Mouse (Mus musculus) heart, embryonic 11.5 days (tissue): ENCODE measurements at regions not wholly inside any gene's neighbourhood (a gene's known extent, or its start where the extent isn't known, plus 50 kb on each side); places are given as distances from the start of the nearest gene placed in this dataset.

Experiments used
- ATAC-seq: fragments of 200-750 bp; cut with Nextera tagmentation; replicated peaks from 2 replicates; pipeline ENCODE4 v1.8.0; 2017; ENCODE audit warnings: moderate library complexity; ENCODE audit not compliant: insufficient number of reproducible peaks, low FRiP score, low TSS enrichment
- H3K27ac ChIP-seq: fragments of 300-500 bp; sonication (generic); 2 replicates; pipeline ENCODE4 v1.5.1; 2014; ENCODE audit warnings: mild to moderate bottlenecking, low read depth, low read length
- H3K27me3 ChIP-seq: fragments of 300-500 bp; sonication (generic); 2 replicates; pipeline ENCODE4 v1.6.1; 2014; ENCODE audit warnings: mild to moderate bottlenecking, low read length, mixed read lengths; ENCODE audit not compliant: control insufficient read depth, insufficient read depth
- H3K36me3 ChIP-seq: fragments of 300-500 bp; sonication (generic); 2 replicates; pipeline ENCODE4 v1.6.1; 2014; ENCODE audit warnings: mild to moderate bottlenecking, low read length, moderate library complexity, mixed read lengths; ENCODE audit not compliant: control insufficient read depth, insufficient read depth
- H3K4me1 ChIP-seq: fragments of 300-500 bp; sonication (generic); 2 replicates; pipeline ENCODE4 v1.6.1; 2014; ENCODE audit warnings: low read length; ENCODE audit not compliant: control insufficient read depth, insufficient read depth
- H3K4me2 ChIP-seq: fragments of 300-500 bp; sonication (generic); 2 replicates; pipeline ENCODE4 v1.6.1; 2014; ENCODE audit warnings: mild to moderate bottlenecking, moderate library complexity
- H3K4me3 ChIP-seq: fragments of 300-500 bp; sonication (generic); 2 replicates; pipeline ENCODE4 v1.5.1; 2014; ENCODE audit warnings: low read depth, low read length
- H3K9ac ChIP-seq: fragments of 300-500 bp; sonication (generic); 2 replicates; pipeline ENCODE4 v1.6.1; 2014; ENCODE audit warnings: mild to moderate bottlenecking, low read depth, low read length, moderate library complexity
- H3K9me3 ChIP-seq: fragments of 300-500 bp; sonication (generic); replicated peaks from 2 replicates; pipeline ENCODE4 v1.6.1; 2016; ENCODE audit warnings: low read length; ENCODE audit not compliant: control insufficient read depth
- WGBS: fragments of 180-500 bp; shearing (Covaris S2); extraction: QIAGEN DNeasy Blood & Tissue Kit; methylation state at CpG from one replicate; pipeline ENCODE4 v1.1.7; 2014; ENCODE audit not compliant: insufficient replicate concordance; 5-methylcytosine and 5-hydroxymethylcytosine counted together

GRCm38 (mm10) chr14:106318767-106319166 lies 212.8 kb downstream of the Trim52 start:
- no peaks in the 10 kb centered on the region for H3K36me3 ChIP-seq
- no peak for ATAC-seq
- H3K9ac ChIP-seq = no peak overlapping the region
- no peaks in the 10 kb centered on the region for H3K9me3 ChIP-seq
- WGBS = 8% methylated on average over 5 of the region's 5 CpGs
- no peaks in the 10 kb centered on the region for H3K4me1 ChIP-seq
- H3K4me2 ChIP-seq = no peak overlapping the region
- no peaks in the 10 kb centered on the region for H3K27me3 ChIP-seq
- H3K27ac ChIP-seq = no peak overlapping the region
- no peak overlapping the region for H3K4me3 ChIP-seq

DNA sequence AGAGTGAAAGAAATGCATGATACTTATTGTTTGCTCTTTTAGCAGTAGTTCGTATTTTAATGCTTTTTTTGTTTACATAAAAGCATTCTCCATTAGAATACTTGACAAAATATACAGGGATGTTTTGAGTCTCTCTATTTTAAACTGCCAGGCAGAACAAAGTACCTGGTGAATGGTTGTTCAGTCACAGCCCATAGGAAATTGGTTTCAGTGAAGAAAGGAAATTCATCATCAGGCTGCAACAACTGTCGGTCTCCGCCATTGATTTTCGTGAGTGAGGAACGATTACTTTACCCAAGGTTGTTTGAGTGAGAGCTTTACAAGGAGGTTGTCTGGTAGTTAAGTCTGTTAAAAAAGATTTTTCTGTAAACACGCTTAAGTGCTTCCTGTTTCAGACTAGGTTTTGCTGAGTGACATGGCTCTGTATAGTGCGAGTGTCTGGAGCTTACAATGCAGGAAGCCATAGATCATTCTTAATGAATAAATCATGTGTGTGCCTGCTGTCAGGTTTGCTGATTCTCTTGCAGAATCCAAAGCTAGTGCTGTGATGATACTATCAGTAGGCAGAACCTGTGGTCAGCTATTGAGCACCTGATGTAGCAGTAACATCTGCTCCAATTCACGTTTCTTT lies 221.8 kb downstream of the Trim52 start:
- no peak overlapping the region for H3K4me3 ChIP-seq
- ATAC-seq = no peak
- no peak overlapping the region for H3K27ac ChIP-seq
- H3K4me1 ChIP-seq = no peaks in the 10 kb centered on the region
- WGBS = 64% methylated on average over 8 of the region's 8 CpGs
- no peaks in the 10 kb centered on the region for H3K9me3 ChIP-seq
- no peaks in the 10 kb centered on the region for H3K36me3 ChIP-seq
- no peak overlapping the region for H3K4me2 ChIP-seq
- H3K27me3 ChIP-seq = no peaks in the 10 kb centered on the region
- H3K9ac ChIP-seq = no peak overlapping the region

DNA sequence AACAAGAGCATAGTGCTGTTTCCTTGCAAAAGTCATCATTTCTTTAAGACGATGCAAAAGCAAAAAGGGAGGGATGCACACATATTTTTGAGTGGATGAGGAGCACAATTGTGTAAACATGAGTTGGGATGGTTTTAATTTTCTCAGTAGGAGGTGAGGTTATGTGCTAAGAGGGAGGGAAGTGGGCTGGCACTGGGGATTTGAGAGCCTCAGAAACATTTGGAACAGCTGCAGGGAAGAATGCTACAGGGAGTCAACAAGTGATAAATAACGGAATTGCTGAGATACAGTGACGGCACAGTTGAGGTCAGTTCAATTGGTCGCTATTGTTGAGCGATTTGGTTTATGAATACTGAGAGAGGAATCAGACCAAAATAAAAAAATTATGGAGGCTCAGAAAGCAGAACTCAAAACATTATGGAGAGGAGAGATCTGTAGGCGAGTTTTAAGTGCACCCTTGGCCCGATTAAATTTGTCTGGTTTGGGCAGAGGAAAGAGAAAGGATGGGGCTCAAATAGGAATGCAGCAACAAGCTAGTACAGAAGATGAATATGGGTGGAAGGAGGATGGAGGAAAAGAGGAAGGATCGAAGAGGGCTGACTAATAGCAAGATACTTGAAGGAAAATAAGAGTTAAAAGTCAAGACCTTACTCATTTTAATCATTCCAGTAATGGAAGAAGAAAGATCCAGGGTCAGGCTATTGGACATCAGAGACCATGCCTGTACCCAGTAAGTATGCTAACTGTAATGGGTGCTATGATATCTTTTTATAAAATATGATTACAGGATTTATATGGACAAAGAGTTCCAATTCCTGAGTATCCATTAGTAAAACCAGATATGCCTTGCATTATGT lies 259.0 kb downstream of the Trim52 start:
- Histone ChIP-seq H3K4me3 (no peak overlapping the region), H3K9me3 (no peaks in the 10 kb centered on the region), H3K4me1 (no peaks in the 10 kb centered on the region), H3K36me3 (no peaks in the 10 kb centered on the region), H3K9ac (no peak overlapping the region), H3K27me3 (no peaks in the 10 kb centered on the region), H3K27ac (no peak overlapping the region), H3K4me2 (no peak overlapping the region)
- no peak for ATAC-seq
- 50% methylated on average over 8 of the region's 8 CpGs for WGBS

DNA sequence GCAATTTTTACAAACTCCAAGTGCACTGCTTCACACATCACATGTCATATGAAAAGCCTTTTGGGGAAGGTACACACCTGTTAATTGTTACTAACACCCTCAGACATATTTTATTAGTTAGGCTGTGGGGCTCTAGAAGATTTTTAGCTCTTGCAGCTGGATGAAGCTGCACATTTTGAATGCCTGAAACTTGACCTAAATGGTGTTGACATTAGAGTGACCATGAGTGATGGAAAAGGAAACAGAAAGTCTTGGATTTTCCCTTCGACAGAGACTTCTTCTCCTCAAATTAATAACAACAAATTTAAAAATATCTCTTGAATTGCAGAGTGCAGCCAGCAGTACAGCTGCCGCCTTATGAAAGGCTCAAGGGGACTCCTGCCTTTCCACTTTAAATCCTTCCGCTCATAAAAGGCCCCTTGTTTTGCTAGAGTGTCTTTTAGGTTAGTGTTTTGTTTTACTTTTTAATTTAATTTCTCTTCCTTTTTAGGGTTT lies 259.7 kb downstream of the Trim52 start:
- Histone ChIP-seq H3K4me3 (no peak overlapping the region), H3K27ac (no peak overlapping the region), H3K4me1 (no peaks in the 10 kb centered on the region), H3K4me2 (no peak overlapping the region), H3K9me3 (no peaks in the 10 kb centered on the region), H3K27me3 (no peaks in the 10 kb centered on the region), H3K9ac (no peak overlapping the region), H3K36me3 (no peaks in the 10 kb centered on the region)
- ATAC-seq = no peak
- WGBS = 66% methylated on average over 3 of the region's 3 CpGs

DNA sequence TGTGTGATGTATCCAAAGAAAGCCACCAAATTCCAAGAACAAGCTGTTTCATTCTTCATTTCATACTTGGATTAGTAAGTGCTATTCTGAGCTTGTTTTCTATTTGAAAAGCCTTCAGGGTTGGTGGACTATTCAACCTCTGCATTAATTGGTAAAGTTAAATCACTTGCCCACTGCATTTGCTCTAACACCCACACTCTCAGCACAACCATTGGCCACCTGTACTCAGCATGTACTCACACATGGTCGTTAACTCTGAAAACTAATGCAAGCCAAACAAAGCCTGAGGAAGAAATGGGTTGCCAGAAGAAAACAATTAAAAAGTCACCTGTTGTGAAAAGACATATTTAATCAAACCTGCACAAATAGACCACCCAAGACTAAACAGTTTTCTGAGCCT lies 267.5 kb downstream of the Trim52 start:
- Histone ChIP-seq H3K9ac (no peak overlapping the region), H3K4me2 (no peak overlapping the region), H3K9me3 (no peaks in the 10 kb centered on the region), H3K4me3 (no peak overlapping the region), H3K27me3 (no peaks in the 10 kb centered on the region), H3K27ac (no peak overlapping the region), H3K4me1 (no peaks in the 10 kb centered on the region), H3K36me3 (no peaks in the 10 kb centered on the region)
- ATAC-seq = no peak
- 56% methylated on average over 1 of the region's 1 CpGs for WGBS

DNA sequence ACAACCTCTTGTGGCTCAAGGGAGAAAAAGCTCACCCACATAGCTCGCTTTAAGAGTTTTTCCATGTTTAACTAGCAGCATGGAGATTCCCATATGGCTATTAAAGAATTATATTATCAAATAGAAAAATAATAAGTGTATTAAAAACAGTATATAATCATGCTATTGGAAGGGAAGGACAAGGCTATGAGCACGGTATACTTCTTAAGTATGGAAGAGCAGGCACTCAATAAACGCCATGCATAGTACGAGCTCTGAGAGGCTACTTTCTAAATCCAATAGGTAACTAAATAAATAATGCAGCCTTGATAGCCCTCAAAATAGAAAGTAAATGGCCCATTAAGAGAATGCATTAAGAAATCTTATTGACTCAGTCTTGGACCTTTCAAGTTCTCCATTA lies 273.6 kb downstream of the Trim52 start:
- Histone ChIP-seq H3K4me2 (no peak overlapping the region), H3K36me3 (no peaks in the 10 kb centered on the region), H3K27ac (no peak overlapping the region), H3K9ac (no peak overlapping the region), H3K4me3 (no peak overlapping the region), H3K4me1 (no peaks in the 10 kb centered on the region), H3K9me3 (no peaks in the 10 kb centered on the region), H3K27me3 (no peaks in the 10 kb centered on the region)
- ATAC-seq = no peak
- WGBS = 81% methylated on average over 4 of the region's 4 CpGs

- ATAC-seq = no peak
- Histone ChIP-seq H3K9ac (no peak overlapping the region), H3K27ac (no peak overlapping the region), H3K4me3 (no peak overlapping the region), H3K36me3 (no peaks in the 10 kb centered on the region), H3K4me1 (no peaks in the 10 kb centered on the region), H3K4me2 (no peak overlapping the region), H3K9me3 (0 out of 2 replicates have a peak, but pooled peaks cover 3% of the 10 kb centered on the region), H3K27me3 (no peaks in the 10 kb centered on the region)
- WGBS = 57% methylated on average over 3 of the region's 3 CpGs
Measured at GRCm38 (mm10) chr14:106387671-106388070, 281.7 kb downstream of the Trim52 start.

DNA sequence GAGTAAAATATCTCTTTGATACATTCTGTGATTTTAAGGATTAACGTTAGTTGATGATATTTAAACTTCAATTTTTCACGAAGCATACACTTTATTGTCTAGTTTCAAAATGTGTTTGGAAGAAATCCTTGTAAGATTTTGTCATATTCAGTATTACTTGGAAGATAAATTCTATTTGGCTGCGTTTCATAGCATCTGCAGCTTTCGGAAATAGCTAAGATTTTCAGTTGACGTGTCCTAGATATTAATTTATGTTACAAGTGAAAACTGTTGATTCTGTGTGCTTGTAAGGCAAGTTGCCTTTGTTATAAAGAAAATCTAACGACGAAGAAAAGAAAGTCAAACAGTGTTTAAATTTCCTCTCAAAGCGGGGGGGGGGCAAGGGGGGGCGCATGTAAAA lies 284.5 kb downstream of the Trim52 start:
- ATAC-seq = no peak
- Histone ChIP-seq H3K36me3 (no peaks in the 10 kb centered on the region), H3K4me3 (no peak overlapping the region), H3K4me2 (no peak overlapping the region), H3K9ac (no peak overlapping the region), H3K9me3 (0 out of 2 replicates have a peak, but pooled peaks cover 3% of the 10 kb centered on the region), H3K27ac (no peak overlapping the region), H3K27me3 (no peaks in the 10 kb centered on the region), H3K4me1 (no peaks in the 10 kb centered on the region)
- 82% methylated on average over 9 of the region's 9 CpGs for WGBS
